Mouse (Mus musculus): ENCODE measurements at regions not wholly inside any gene's neighbourhood (a gene's known extent, or its start where the extent isn't known, plus 50 kb on each side); places are given as distances from the start of the nearest gene placed in this dataset.
A peak's percentile ranks its signal among the peaks of the same experiment; 100 is the strongest.

DNA sequence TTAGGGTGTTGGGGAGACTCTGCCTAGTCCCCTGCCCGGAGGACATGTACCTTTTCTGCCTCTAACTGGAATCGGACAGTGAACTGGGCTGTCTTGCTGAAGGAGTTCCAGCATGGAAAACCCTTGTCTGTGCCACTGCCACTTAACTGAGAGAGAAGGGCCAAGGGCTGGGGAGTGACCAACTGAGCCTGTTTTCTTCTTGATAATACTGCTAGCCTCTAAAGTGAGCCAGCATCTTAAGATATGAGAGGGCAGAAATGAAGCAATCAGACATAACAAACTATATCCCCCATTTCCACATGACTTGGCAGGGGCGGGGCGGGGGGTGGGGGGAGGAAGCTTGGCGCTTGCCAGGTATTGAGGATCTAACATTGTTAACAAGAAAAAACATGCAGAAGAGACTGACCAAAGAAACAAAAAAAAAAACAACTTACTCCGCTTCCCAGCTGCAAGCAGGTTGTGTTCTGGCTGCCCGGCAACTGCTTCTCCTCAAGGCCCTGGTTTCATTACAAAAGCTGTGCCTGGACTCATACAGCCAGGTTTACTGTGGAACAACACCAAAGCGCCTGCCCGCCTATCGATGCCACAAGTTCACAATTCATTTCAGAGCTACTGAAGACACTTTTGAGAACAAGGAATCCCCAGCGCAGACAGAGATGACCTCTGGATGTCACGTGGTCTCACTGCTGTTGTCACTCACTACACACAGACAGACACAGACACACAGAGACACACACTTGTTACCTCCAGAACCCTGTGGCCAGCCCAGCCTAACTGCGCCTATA lies 153.6 kb upstream of the Klf14 start:
- WGBS = 85% methylated on average over 13 of the region's 13 CpGs
- Histone ChIP-seq H3K9ac (ENCODE audit: low read depth, low read length) (no peak overlapping the region), H3K4me3 (ENCODE audit: low read depth, low read length) (no peak overlapping the region), H3K4me2 (replicated peaks; ENCODE audit: low read depth) (no peak overlapping the region), H3K27ac (ENCODE audit: low read depth, low read length) (no peak overlapping the region), H3K9me3 (ENCODE audit: control insufficient read depth) (0 out of 2 replicates have a peak, but pooled peaks cover 3% of the 10 kb centered on the region), H3K27me3 (replicated peaks; ENCODE audit: control insufficient read depth, insufficient read depth, low read length) (no peaks in the 10 kb centered on the region), H3K36me3 (ENCODE audit: control insufficient read depth, insufficient read depth) (no peaks in the 10 kb centered on the region), H3K4me1 (replicated peaks; ENCODE audit: control insufficient read depth, insufficient read depth, low read length) (no peaks in the 10 kb centered on the region)
- no peak for TF ChIP-seq CTCF (IDR thresholded peaks at IDR 0.05; ENCODE audit: low read depth)
- no peak for ATAC-seq

GRCm38 (mm10) chr6:31113558-31114326 lies 154.9 kb upstream of the Klf14 start:
- Histone ChIP-seq H3K27me3 (replicated peaks; ENCODE audit: control insufficient read depth, insufficient read depth, low read length) (no peaks in the 10 kb centered on the region), H3K36me3 (ENCODE audit: control insufficient read depth, insufficient read depth) (no peaks in the 10 kb centered on the region), H3K4me1 (replicated peaks; ENCODE audit: control insufficient read depth, insufficient read depth, low read length) (no peaks in the 10 kb centered on the region), H3K4me2 (replicated peaks; ENCODE audit: low read depth) (no peak overlapping the region), H3K27ac (ENCODE audit: low read depth, low read length) (no peak overlapping the region), H3K9ac (ENCODE audit: low read depth, low read length) (no peak overlapping the region), H3K9me3 (ENCODE audit: control insufficient read depth) (0 out of 2 replicates have a peak, but pooled peaks cover 3% of the 10 kb centered on the region), H3K4me3 (ENCODE audit: low read depth, low read length) (no peak overlapping the region)
- 90% methylated on average over 21 of the region's 21 CpGs for WGBS
- ATAC-seq = no peak
- TF ChIP-seq CTCF (IDR thresholded peaks at IDR 0.05; ENCODE audit: low read depth) = no peak

DNA sequence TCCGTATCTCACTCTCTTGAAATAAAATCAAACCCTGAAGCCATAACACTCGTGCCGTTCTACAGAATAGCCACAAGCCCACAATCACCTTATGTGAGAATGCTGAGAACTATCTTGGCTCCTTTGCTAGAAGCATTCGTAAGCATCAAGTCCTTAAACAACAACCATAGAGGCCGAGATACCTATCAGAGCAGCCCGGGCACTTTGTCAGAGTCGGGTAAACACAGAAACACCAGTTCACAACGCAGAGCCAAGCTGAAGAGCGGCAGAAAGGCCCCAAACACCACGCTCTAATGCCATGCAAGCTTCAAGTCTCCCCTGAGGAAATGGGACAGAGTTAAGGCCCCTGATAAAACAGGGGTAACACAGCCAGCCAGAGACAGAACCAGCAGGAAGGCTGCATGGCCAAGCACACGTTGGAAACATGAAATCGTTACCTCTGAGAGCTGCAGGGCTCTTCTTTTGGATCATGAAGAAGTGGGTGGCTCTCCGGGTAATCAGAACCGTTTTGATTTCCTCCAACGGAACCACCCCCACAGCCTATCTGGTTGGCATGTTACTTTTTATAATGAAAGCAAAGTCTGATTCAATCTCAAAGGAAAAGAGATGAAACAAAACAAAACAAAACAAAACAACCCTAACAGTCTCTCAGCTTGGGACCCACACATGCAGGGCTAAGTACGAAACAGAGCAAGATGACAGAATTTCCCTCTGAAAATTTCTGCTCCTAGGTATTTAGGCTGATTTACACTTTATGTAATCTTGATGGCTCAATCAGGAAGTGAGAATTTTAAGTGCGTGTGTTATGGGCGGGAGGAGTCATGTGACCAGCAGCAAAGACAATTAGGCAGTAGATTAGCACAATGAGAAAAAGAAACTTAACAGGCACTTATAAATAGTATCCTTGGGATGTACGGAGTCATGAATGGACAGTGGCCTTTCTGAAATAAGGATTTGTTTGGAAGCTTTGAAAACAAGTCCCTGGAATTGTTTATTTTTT lies 155.8 kb upstream of the Klf14 start:
- 0 out of 2 replicates have a peak, but pooled peaks have one; percentile 36 for ATAC-seq
- Histone ChIP-seq H3K4me2 (replicated peaks; ENCODE audit: low read depth) (peak overlapping the region; percentile 40), H3K4me1 (replicated peaks; ENCODE audit: control insufficient read depth, insufficient read depth, low read length) (no peaks in the 10 kb centered on the region), H3K9me3 (ENCODE audit: control insufficient read depth) (no peaks in the 10 kb centered on the region), H3K27ac (ENCODE audit: low read depth, low read length) (no peak overlapping the region), H3K4me3 (ENCODE audit: low read depth, low read length) (no peak overlapping the region; the same call in 1 of the 2 replicates), H3K36me3 (ENCODE audit: control insufficient read depth, insufficient read depth) (no peaks in the 10 kb centered on the region), H3K27me3 (replicated peaks; ENCODE audit: control insufficient read depth, insufficient read depth, low read length) (no peaks in the 10 kb centered on the region), H3K9ac (ENCODE audit: low read depth, low read length) (no peak overlapping the region)
- TF ChIP-seq CTCF (IDR thresholded peaks at IDR 0.05; ENCODE audit: low read depth) = no peak
- WGBS = 58% methylated on average over 19 of the region's 19 CpGs

- H3K27ac ChIP-seq (ENCODE audit: low read depth, low read length) = no peak overlapping the region
- no peaks in the 10 kb centered on the region for H3K9me3 ChIP-seq (ENCODE audit: control insufficient read depth)
- WGBS = 73% methylated on average over 4 of the region's 4 CpGs
- no peaks in the 10 kb centered on the region for H3K27me3 ChIP-seq (replicated peaks; ENCODE audit: control insufficient read depth, insufficient read depth, low read length)
- no peak for ATAC-seq
- H3K9ac ChIP-seq (ENCODE audit: low read depth, low read length) = no peak overlapping the region
- H3K4me2 ChIP-seq (replicated peaks; ENCODE audit: low read depth) = peak overlapping the region; percentile 40; the same call in 1 of the 2 replicates
- no peak for TF ChIP-seq CTCF (IDR thresholded peaks at IDR 0.05; ENCODE audit: low read depth)
- H3K4me3 ChIP-seq (ENCODE audit: low read depth, low read length) = no peak overlapping the region
- H3K36me3 ChIP-seq (ENCODE audit: control insufficient read depth, insufficient read depth) = no peaks in the 10 kb centered on the region
- H3K4me1 ChIP-seq (replicated peaks; ENCODE audit: control insufficient read depth, insufficient read depth, low read length) = no peaks in the 10 kb centered on the region
These were observed 156.7 kb upstream of the Klf14 start for GRCm38 (mm10) chr6:31115566-31115965.

DNA sequence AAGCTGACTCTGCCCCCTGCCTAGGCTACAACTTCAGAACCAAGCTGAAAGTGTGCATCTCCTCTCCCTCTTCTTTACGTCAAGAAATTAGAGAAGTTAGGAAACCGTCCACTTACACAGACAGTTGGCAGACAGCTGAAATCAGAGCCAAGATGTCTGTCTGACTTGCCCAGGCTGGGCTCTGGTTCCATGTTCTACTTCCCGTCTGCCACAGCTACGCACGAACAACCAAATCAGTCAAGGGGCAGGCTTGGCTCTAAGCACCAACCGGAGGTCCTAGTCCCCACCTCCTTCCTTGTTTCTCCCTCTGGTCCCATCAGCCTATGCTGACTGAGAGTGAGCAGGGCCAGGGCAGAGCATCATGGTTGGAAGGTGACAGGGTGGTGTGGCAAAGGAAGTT lies 157.5 kb upstream of the Klf14 start:
- Histone ChIP-seq H3K9me3 (ENCODE audit: control insufficient read depth) (no peaks in the 10 kb centered on the region), H3K4me2 (replicated peaks; ENCODE audit: low read depth) (no peak overlapping the region), H3K36me3 (ENCODE audit: control insufficient read depth, insufficient read depth) (no peaks in the 10 kb centered on the region), H3K9ac (ENCODE audit: low read depth, low read length) (no peak overlapping the region), H3K27me3 (replicated peaks; ENCODE audit: control insufficient read depth, insufficient read depth, low read length) (no peaks in the 10 kb centered on the region), H3K4me1 (replicated peaks; ENCODE audit: control insufficient read depth, insufficient read depth, low read length) (no peaks in the 10 kb centered on the region), H3K4me3 (ENCODE audit: low read depth, low read length) (no peak overlapping the region), H3K27ac (ENCODE audit: low read depth, low read length) (no peak overlapping the region)
- WGBS = 71% methylated on average over 6 of the region's 6 CpGs
- ATAC-seq = no peak
- no peak for TF ChIP-seq CTCF (IDR thresholded peaks at IDR 0.05; ENCODE audit: low read depth)
